Mouse (Mus musculus) lung, postnatal 14 days (tissue): ENCODE measurements around the gene Gm44503.

Experiments used
- DNase-seq: peaks from one replicate; pipeline ENCODE4 v3.0.0; 2021

Gm44503 gene

GRCm38 (mm10) chr9:72975242-72975641 lies 16.6 kb downstream of the Gm44503 start:
- DNase-seq = no peak

- DNase-seq = no peak
Measured at GRCm38 (mm10) chr9:72983066-72983465, 24.4 kb downstream of the Gm44503 start.

DNA sequence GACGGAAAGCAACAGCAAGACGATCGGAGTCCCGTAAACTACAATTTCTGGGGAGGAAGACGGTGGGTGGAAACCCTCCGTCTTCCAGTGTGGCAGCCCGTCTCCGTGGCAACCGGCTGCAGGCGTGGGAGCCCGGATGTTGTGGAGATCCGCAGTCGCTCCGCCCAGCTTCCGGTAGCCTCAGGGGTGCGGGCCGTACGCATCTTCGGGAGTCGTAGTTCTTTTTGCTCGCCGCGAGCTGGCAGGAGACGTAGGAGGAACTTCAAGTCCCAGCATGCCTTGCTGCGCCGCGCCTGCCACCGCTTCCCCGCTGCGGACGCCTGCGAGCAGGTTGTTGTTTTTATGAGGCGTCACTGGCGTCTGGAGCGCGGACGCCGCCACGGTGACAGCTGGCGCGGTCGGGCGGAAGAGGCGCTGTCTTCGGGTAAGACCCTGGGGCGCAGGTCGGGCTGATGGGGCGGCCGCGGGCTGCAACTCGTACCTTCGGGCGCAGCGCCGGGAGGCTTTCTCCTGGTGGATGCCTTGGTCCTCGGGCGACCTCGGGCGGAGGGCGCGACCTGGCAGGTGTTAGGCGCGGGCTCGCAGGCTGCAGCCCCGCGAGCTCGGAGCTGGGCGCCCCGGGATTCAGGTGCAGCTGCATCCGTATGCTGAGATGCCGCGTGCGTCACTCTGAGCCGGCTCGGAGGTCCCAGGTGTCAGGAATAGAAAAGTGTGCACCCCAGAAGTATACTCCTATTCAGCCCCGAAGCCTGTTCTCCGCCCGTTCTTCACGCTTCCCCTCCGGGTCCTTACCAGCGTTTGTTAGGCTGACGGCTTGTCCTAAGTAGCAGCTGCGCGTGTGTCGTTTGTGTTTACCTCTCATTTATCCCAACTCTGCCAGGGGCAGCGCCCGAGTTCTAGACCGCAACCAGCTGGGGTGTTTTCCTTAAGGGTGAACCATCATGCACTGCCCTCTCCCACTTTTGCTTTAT lies 26.9 kb downstream of the Gm44503 start, which contains the start of the genes Ccpg1os and Ccpg1:
Ccpg1os (minus strand) TSS at position 133 of the 971 bp plus-strand sequence.
Ccpg1 (plus strand) TSS at position 180 of the 971 bp plus-strand sequence.
- DNase-seq = peak; percentile 95

DNA sequence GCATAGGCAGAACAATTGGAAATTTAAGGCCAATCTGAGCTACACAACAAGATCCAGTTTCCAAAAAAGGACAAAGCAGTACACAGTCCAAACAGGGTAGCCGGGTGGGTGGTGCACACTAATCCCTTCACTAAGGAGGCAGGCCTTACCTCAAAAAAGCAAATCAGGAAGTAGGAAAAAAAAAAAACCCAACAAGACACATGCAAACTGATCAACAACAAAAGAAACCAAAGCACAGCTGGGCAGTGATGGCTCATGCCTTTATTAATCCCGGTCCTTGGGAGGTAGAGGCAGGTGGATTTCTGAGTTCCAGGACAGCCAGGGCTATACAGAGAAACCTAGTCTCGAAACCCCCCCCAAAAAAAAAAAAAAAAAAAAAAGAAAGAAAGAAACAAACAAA lies 29.1 kb downstream of the Gm44503 start:
- DNase-seq = no peak

DNA sequence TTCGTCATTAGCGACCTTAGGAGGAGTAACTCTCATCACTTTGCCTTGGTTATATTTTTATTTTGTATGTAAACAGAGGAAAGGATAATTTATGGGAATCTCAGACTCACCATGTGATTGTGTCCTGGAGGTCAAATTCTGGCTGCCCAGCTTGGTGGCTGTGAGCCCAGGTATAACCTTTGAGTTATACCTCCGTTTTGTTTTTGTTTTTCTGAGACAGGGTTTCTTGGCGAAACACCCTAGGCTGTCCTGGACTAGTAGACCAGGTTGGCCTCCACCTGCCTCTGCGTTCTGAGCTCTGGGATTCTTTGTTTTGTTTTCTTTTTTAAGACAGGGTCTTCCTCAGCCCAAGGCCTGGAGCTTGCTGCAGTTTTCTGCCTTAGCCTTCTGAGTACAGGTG lies 30.1 kb downstream of the Gm44503 start:
- no peak for DNase-seq

- no peak for DNase-seq
Measured at GRCm38 (mm10) chr9:72991420-72991819, 32.8 kb downstream of the Gm44503 start.

DNA sequence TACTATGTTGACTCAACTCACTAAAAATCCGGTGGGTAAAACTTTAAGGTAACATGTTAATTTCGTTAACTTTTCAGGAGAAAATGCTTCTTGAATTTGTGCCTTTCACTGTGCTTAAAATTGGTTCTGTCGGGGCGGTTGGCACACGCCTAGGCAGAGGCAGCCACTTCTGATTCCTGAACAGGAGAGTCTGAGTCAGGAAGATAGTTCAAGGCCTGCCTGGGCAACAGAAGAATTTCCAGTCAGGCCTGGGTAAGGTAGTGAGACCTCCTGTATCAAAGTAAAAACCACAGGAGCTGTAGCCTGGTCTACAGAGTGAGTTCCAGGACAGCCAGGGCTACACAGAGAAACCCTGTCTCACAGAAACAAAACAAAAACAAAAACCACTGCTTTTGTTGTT lies 33.9 kb downstream of the Gm44503 start:
- no peak for DNase-seq

- no peak for DNase-seq
Measured at GRCm38 (mm10) chr9:72996167-72996566, 37.5 kb downstream of the Gm44503 start.

GRCm38 (mm10) chr9:72996806-72997205 lies 38.2 kb downstream of the Gm44503 start:
- DNase-seq = no peak

- no peak for DNase-seq
Measured at GRCm38 (mm10) chr9:73000487-73000886, 41.8 kb downstream of the Gm44503 start.

- DNase-seq = no peak
Measured at GRCm38 (mm10) chr9:73001314-73002011, 42.8 kb downstream of the Gm44503 start.

DNA sequence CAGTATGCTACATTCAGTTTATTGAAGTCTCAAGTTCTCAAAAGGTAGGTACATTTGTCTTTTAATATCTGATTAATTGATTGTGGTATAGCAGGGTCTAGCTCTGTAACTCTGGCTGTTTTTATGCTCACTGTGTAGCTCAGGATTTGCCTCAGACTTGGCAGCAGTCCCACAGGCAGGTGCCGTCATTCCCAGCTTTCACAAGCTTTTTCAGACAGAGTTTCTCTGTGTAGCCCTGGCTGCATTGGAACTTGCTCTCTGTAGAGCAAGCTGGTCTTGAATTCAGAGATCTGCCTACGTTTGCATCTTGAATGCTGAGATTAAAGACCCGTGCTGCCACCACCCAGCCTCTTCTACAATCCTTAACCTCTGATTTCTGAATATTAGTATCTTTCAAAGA lies 43.5 kb downstream of the Gm44503 start:
- no peak for DNase-seq

DNA sequence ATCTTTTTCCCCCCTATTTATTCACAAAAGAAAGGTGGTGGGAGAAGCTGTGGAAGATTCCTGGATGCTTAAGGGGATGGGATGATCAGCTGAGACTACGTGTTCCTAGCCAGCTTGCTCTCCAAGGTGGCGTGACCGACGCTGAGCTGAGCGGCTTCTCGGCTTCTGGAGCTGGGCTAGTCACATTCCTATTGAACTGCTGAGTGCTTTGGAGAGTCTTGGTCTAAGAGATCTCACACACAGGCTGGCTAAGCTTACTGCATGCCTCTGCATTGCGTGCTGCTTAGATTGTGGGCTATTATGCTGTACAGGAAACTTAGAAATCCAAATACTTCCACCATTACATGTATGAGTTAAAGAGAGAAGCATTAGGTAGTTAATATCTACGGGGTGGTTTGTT lies 45.4 kb downstream of the Gm44503 start:
- no peak for DNase-seq

DNA sequence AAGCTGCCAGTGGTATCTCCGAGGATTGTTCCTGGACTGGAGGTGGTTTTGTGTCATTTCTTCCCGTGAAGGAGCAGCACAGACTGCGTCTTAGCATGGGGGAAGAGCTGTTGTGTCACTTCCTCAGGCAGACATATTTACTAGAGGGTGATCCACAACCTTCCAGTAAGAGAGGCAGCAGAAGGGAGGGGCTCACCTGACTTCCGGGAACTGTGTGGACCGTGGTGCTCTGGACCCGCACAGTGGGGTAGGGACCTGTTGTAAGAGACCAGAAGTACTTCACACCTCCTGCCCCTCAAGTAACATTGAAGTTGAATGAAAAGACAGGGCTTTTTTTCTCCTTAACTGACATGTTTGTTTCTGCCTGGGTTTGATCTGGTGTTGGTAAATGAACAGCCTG lies 46.5 kb downstream of the Gm44503 start:
- DNase-seq = no peak

DNA sequence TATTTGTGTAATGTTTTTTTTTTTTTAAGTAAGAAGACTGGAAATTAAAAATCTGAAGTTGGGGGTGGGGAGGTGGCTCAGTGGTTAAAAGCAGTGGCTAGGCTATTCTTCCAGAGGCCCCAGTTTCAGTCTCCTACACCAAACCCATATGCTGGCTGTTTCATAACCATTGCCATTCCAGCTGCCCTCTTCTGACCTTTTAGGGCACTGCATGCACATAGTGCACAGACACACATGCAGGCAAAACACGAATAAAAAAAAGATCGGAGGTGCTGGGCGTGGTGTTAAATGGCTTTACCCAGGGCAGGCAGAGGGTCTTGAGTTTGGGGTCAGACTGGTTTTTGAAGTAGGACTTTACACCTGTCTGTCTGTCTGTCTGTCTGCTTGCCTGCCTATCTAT lies 47.5 kb downstream of the Gm44503 start:
- DNase-seq = no peak

GRCm38 (mm10) chr9:73008384-73008783 lies 49.7 kb downstream of the Gm44503 start:
- no peak for DNase-seq

DNA sequence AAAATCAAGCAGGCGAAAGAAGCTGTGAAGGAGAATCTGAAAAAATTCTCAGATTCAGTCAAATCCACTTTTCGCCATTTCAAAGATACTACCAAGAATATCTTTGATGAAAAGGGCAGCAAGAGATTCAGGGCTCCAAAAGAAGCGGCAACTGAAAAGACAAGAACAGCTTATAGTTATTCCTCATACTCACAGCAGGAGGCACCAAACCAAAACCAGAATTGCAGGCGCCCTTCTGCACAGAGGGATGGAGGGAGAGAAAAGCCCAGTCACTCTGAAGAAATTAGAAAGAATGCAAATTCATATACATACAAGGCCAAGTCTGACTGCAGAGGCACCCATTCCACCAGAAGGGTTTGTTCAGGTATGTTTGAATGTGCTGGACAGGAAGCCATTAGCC lies 54.0 kb downstream of the Gm44503 start:
- no peak for DNase-seq

DNA sequence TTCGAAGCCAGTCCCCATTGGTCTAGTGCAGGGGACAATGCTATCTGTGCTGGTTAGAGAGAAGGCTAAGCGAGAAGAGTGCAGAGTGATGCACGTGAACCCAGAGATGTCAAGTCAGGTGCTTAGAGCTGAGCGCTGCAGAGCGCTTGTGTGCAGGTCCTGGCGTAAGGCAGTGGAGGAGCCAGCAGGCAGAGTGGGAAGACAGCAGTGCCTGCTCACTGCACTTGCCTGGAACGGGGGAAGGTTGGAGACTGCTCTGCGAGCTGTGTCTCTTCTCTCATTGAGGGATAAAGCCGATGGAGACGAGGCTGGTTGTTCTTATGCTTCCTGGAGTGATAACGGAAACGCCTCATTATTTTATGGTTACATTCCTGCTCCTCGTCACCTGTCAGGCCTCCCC lies 56.1 kb downstream of the Gm44503 start:
- DNase-seq = no peak

DNA sequence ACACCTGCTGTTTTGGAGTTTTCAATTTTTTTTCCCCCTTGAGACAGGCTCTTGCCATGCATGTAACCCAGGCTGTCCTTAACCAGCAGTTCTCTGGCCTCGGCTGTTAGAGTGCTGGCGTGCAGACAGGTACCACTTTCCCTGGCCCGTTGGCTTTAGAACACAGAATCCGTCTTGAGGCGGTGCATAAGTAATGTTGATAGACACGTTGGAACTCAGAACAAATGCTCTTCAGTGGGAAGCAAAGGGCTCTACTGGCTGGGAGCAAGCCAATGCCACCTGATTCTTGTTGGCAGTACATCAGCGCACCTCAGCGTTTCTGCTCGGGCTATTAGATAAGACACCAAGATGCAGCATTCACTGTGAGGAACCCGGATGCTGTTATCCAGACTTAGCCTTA lies 61.2 kb downstream of the Gm44503 start:
- DNase-seq = peak; percentile 50

DNA sequence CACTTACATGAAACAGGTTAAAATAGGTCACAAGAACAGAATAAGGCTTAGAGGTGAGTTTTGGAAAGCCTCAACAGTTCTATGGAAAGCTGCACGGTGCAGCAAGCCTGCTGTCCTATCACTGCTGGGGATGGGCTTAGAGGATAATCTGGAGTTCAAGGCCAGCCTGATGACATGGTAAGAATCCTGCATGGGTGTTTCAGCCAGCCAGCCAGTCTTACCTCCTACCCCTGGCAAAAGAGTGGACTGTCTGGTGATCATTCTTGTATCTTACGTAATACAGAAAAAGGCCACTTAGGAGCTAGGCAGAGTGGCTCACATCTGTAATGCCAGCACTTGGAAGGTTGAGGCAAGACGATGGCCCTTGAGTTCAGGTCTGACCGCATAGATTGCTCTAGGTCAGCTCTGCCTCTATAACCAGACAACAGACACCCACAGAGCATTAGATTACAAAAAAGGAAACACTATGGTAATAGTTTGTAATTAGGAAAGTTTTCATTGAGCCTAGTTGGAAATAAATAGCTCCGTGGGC lies 62.0 kb downstream of the Gm44503 start:
- no peak for DNase-seq

- DNase-seq = no peak
Measured at GRCm38 (mm10) chr9:73025818-73026636, 67.4 kb downstream of the Gm44503 start.

GRCm38 (mm10) chr9:73030443-73030842 lies 71.8 kb downstream of the Gm44503 start:
- DNase-seq = no peak

DNA sequence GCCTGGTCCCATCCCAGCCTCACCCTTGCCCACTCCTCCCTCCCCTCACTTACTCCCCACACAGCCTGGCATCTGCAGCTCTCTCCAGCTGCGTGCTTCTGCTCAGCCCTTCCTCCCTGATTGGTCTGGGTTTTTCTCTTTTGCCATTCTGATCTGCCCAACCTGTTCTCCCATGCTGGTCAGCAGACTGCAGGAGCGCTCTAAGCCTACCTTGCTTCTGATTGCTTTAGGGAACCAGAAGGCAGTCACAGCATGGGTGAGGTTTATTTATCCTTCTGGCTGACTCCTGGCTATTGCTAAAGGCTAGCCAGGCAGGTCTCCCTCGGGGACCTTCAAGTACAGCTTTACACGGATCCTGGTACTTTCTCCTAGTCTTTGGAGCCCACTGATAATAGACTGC lies 72.8 kb downstream of the Gm44503 start:
- no peak for DNase-seq
